Mouse (Mus musculus): ENCODE measurements around the gene Mecp2. TPM values are rescaled to one million over a fixed set of nuclear protein-coding genes. Genes with fewer than 3 reads are reported as not detected.

Gene Mecp2
- polyA plus RNA-seq, 1 experiment: 7.0 TPM

GRCm38 (mm10) chrX:74105916-74106315 is 29.2 kb downstream of the Mecp2 start:
- no peaks in the 10 kb centered on the region for H3K27me3 ChIP-seq (replicated peaks; ENCODE audit: control insufficient read depth, insufficient read depth, low read length)
- H3K36me3 ChIP-seq (ENCODE audit: control insufficient read depth, insufficient read depth, low read length): no peaks in the 10 kb centered on the region
- no peak overlapping the region for H3K4me3 ChIP-seq (ENCODE audit: insufficient read depth, low read depth, low read length)
- 52% methylated on average over 2 of the region's 2 CpGs for WGBS
- no peak overlapping the region for H3K27ac ChIP-seq (ENCODE audit: insufficient read depth, low read depth, low read length)
- DNase-seq: no peak
- TF ChIP-seq POLR2A (IDR thresholded peaks at IDR 0.05; ENCODE audit: low read depth, low read length) (no peak), CTCF (conservative IDR thresholded peaks at IDR 0.05; ENCODE audit: insufficient read depth, insufficient read length, low read depth, low read length) (no peak)
- H3K4me1 ChIP-seq (ENCODE audit: control insufficient read depth, insufficient read depth, low read length): no peaks in the 10 kb centered on the region

GRCm38 (mm10) chrX:74103457-74104188 is 31.5 kb downstream of the Mecp2 start:
- DNase-seq: peak; percentile 1

GRCm38 (mm10) chrX:74095130-74095529 is 40.0 kb downstream of the Mecp2 start:
- WGBS: 86% methylated on average over 1 of the region's 1 CpGs
- no peak for DNase-seq
- Histone ChIP-seq H3K27me3 (replicated peaks; ENCODE audit: control insufficient read depth, insufficient read depth, low read length) (no peaks in the 10 kb centered on the region), H3K4me3 (ENCODE audit: insufficient read depth, low read depth, low read length) (no peak overlapping the region), H3K36me3 (ENCODE audit: control insufficient read depth, insufficient read depth, low read length) (no peaks in the 10 kb centered on the region), H3K27ac (ENCODE audit: insufficient read depth, low read depth, low read length) (no peak overlapping the region), H3K4me1 (ENCODE audit: control insufficient read depth, insufficient read depth, low read length) (no peaks in the 10 kb centered on the region)
- no peak for TF ChIP-seq POLR2A (IDR thresholded peaks at IDR 0.05; ENCODE audit: low read depth, low read length)

More at GRCm38 (mm10) chrX:74103457-74104188, 31.5 kb downstream of the Mecp2 start:
- Histone ChIP-seq H3K27ac (ENCODE audit: insufficient read depth, low read depth, low read length) (no peak overlapping the region), H3K27me3 (replicated peaks; ENCODE audit: control insufficient read depth, insufficient read depth, low read length) (no peaks in the 10 kb centered on the region), H3K36me3 (ENCODE audit: control insufficient read depth, insufficient read depth, low read length) (no peaks in the 10 kb centered on the region), H3K4me3 (ENCODE audit: insufficient read depth, low read depth, low read length) (no peak overlapping the region), H3K4me1 (ENCODE audit: control insufficient read depth, insufficient read depth, low read length) (no peaks in the 10 kb centered on the region)
- TF ChIP-seq POLR2A (IDR thresholded peaks at IDR 0.05; ENCODE audit: low read depth, low read length): no peak
- no peak for TF ChIP-seq CTCF (conservative IDR thresholded peaks at IDR 0.05; ENCODE audit: insufficient read depth, insufficient read length, low read depth, low read length)
- WGBS: 53% methylated on average over 4 of the region's 4 CpGs

- H3K27me3 ChIP-seq (replicated peaks; ENCODE audit: control insufficient read depth, insufficient read depth, low read length): no peaks in the 10 kb centered on the region
- H3K4me1 ChIP-seq (ENCODE audit: control insufficient read depth, insufficient read depth, low read length): peaks cover 2% of the 10 kb centered on the region; the same call in 1 of the 2 replicates
- H3K27ac ChIP-seq (ENCODE audit: insufficient read depth, low read depth, low read length): peak overlapping the region; percentile 30
- H3K4me3 ChIP-seq (ENCODE audit: insufficient read depth, low read depth, low read length): peak overlapping the region; percentile 86
- TF ChIP-seq CTCF (conservative IDR thresholded peaks at IDR 0.05; ENCODE audit: insufficient read depth, insufficient read length, low read depth, low read length) (no peak), POLR2A (IDR thresholded peaks at IDR 0.05; ENCODE audit: low read depth, low read length) (no peak)
- under 1% methylated on average over 25 of the region's 27 CpGs for WGBS
- peak; percentile 99 for DNase-seq
- H3K36me3 ChIP-seq (ENCODE audit: control insufficient read depth, insufficient read depth, low read length): no peaks in the 10 kb centered on the region
These were observed 49.5 kb downstream of the Mecp2 start for GRCm38 (mm10) chrX:74085601-74086038.

- Histone ChIP-seq H3K27ac (ENCODE audit: insufficient read depth, low read depth, low read length) (peak overlapping the region; percentile 95), H3K4me3 (ENCODE audit: insufficient read depth, low read depth, low read length) (peak overlapping the region; percentile 86), H3K4me1 (ENCODE audit: control insufficient read depth, insufficient read depth, low read length) (peaks cover 2% of the 10 kb centered on the region; the same call in 1 of the 2 replicates), H3K36me3 (ENCODE audit: control insufficient read depth, insufficient read depth, low read length) (no peaks in the 10 kb centered on the region), H3K27me3 (replicated peaks; ENCODE audit: control insufficient read depth, insufficient read depth, low read length) (no peaks in the 10 kb centered on the region)
- peak; percentile 29 for TF ChIP-seq POLR2A (IDR thresholded peaks at IDR 0.05; ENCODE audit: low read depth, low read length)
- TF ChIP-seq CTCF (conservative IDR thresholded peaks at IDR 0.05; ENCODE audit: insufficient read depth, insufficient read length, low read depth, low read length): no peak
- 2% methylated on average over 25 of the region's 56 CpGs for WGBS
- peak; percentile 80 for DNase-seq
These were observed 50.1 kb downstream of the Mecp2 start for GRCm38 (mm10) chrX:74084946-74085498.

GRCm38 (mm10) chrX:74084276-74084837 is 50.8 kb downstream of the Mecp2 start:
- Histone ChIP-seq H3K27me3 (replicated peaks; ENCODE audit: control insufficient read depth, insufficient read depth, low read length) (no peaks in the 10 kb centered on the region), H3K4me1 (ENCODE audit: control insufficient read depth, insufficient read depth, low read length) (peaks cover 2% of the 10 kb centered on the region; the same call in 1 of the 2 replicates), H3K4me3 (ENCODE audit: insufficient read depth, low read depth, low read length) (peak overlapping the region; percentile 86), H3K27ac (ENCODE audit: insufficient read depth, low read depth, low read length) (peak overlapping the region; percentile 95), H3K36me3 (ENCODE audit: control insufficient read depth, insufficient read depth, low read length) (no peaks in the 10 kb centered on the region)
- TF ChIP-seq CTCF (conservative IDR thresholded peaks at IDR 0.05; ENCODE audit: insufficient read depth, insufficient read length, low read depth, low read length): no peak
- TF ChIP-seq POLR2A (IDR thresholded peaks at IDR 0.05; ENCODE audit: low read depth, low read length): no peak
- 2% methylated on average over 17 of the region's 17 CpGs for WGBS
- DNase-seq: peak; percentile 15

GRCm38 (mm10) chrX:74070794-74071193 is 64.4 kb downstream of the Mecp2 start:
- Histone ChIP-seq H3K4me1 (ENCODE audit: control insufficient read depth, insufficient read depth, low read length) (no peaks in the 10 kb centered on the region), H3K36me3 (ENCODE audit: control insufficient read depth, insufficient read depth, low read length) (no peaks in the 10 kb centered on the region), H3K27me3 (replicated peaks; ENCODE audit: control insufficient read depth, insufficient read depth, low read length) (no peaks in the 10 kb centered on the region), H3K27ac (ENCODE audit: insufficient read depth, low read depth, low read length) (no peak overlapping the region), H3K4me3 (ENCODE audit: insufficient read depth, low read depth, low read length) (no peak overlapping the region)
- DNase-seq: no peak
- TF ChIP-seq POLR2A (IDR thresholded peaks at IDR 0.05; ENCODE audit: low read depth, low read length) (no peak), CTCF (conservative IDR thresholded peaks at IDR 0.05; ENCODE audit: insufficient read depth, insufficient read length, low read depth, low read length) (no peak)
